Mouse (Mus musculus) olfactory bulb, adult 2 months (tissue): ENCODE results near the gene Chek2.

Experiments
- CTCF ChIP-seq: fragments of 200-500 bp; IDR thresholded peaks from 2 replicates; pipeline ENCODE4 v1.5.1; 2012; ENCODE audit warnings: low read depth, mild to moderate bottlenecking, low read length, moderate library complexity; ENCODE audit not compliant: insufficient read depth
- POLR2A ChIP-seq: fragments of 200-500 bp; IDR thresholded peaks from 2 replicates; pipeline ENCODE4 v1.6.1; 2012; ENCODE audit warnings: mild to moderate bottlenecking, low read depth, low read length, moderate library complexity; ENCODE audit not compliant: insufficient read depth

DNA sequence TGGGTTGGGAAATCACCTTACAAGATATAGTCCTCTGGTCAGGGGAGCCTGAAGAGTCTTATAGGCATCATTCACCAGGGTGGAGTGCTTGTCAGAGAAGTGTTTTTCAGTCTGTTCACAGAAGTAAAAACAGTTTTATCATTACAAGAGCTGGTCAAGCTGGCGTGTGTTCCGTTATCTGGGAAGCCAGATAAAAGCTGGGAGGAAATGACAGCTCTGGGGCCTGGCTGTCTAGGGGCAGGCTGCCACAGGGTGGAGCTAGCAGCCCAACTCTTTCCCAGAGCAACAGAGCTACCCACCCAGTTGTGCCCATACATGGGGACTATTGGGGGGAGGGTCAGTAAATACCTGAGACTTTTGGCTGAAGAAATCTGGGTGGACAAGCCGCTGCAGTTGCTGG, 3.8 kb upstream of the Chek2 start:
- TF ChIP-seq CTCF (peak; percentile 70), POLR2A (no peak)
